Mouse (Mus musculus): Measurements from ENCODE around the gene Cpsf4l. TPM values are rescaled to one million over a fixed set of nuclear protein-coding genes. Genes with fewer than 3 reads are reported as not detected.

The Cpsf4l gene
- total RNA-seq, 2 experiments from 2014 or later = not detected

Other genes with a start within 250 kb of the Cpsf4l start
- 0.35 and 0.46 TPM in 2 replicates for gene Sstr2, start 90.7 kb downstream of the Cpsf4l start, total RNA-seq (2015)
- 1.6 TPM in 1 of 2 replicates, not detected in the other for gene Sstr2, start 90.7 kb downstream of the Cpsf4l start, total RNA-seq (2017)
- 26.0 and 29.0 TPM in 2 replicates for gene Cog1, start 60.8 kb downstream of the Cpsf4l start, total RNA-seq (2015)
- gene Cog1, start 60.8 kb downstream of the Cpsf4l start, total RNA-seq (2017) = 13.7 and 13.9 TPM in 2 replicates
- gene Slc39a11, start 59.9 kb downstream of the Cpsf4l start, total RNA-seq (2015) = 25.6 and 30.9 TPM in 2 replicates
- 30.9 and 32.6 TPM in 2 replicates for gene Slc39a11, start 59.9 kb downstream of the Cpsf4l start, total RNA-seq (2017)
- gene Fam104a, start 25.9 kb downstream of the Cpsf4l start, total RNA-seq (2015) = 12.3 and 13.7 TPM in 2 replicates
- 16.0 and 20.0 TPM in 2 replicates for gene Fam104a, start 25.9 kb downstream of the Cpsf4l start, total RNA-seq (2017)
- 8.8 and 10.9 TPM in 2 replicates for gene D11Wsu47e, start 25.6 kb downstream of the Cpsf4l start, total RNA-seq (2015)
- 16.9 and 17.3 TPM in 2 replicates for gene D11Wsu47e, start 25.6 kb downstream of the Cpsf4l start, total RNA-seq (2017)
- 10.0 and 10.3 TPM in 2 replicates for gene Cdc42ep4, start 41.9 kb upstream of the Cpsf4l start, total RNA-seq (2015)
- gene Cdc42ep4, start 41.9 kb upstream of the Cpsf4l start, total RNA-seq (2017) = 14.5 and 14.7 TPM in 2 replicates

Measured in megakaryocyte progenitor cell, adult 5-6 weeks (primary cell).